Mouse (Mus musculus) kidney, embryonic 15.5 days (tissue): ENCODE data around the gene Olfr695. TPM values are rescaled to one million over a fixed set of nuclear protein-coding genes. Genes with fewer than 3 reads are reported as not detected.
"Not testable (repeated sequence)": the region's sequence is repeated elsewhere in the genome, so short reads cannot be mapped to it uniquely, and the experiment has no call there.

Experiments used
- ATAC-seq: fragments of 200-750 bp; cut with Nextera tagmentation; replicated peaks from 2 replicates; pipeline ENCODE4 v1.8.0; 2017; ENCODE audit warnings: moderate TSS enrichment; ENCODE audit not compliant: low FRiP score
- H3K27ac ChIP-seq: fragments of 300-500 bp; sonication (generic); 2 replicates; pipeline ENCODE4 v1.5.1; 2015; ENCODE audit warnings: mild to moderate bottlenecking, inconsistent platforms
- H3K27me3 ChIP-seq: fragments of 300-500 bp; sonication (generic); 2 replicates; pipeline ENCODE4 v1.6.1; 2015; ENCODE audit warnings: inconsistent platforms
- H3K36me3 ChIP-seq: fragments of 300-500 bp; sonication (generic); 2 replicates; pipeline ENCODE4 v1.6.1; 2015; ENCODE audit warnings: inconsistent platforms
- H3K4me1 ChIP-seq: fragments of 300-500 bp; sonication (generic); 2 replicates; pipeline ENCODE4 v1.6.1; 2015; ENCODE audit warnings: inconsistent platforms
- H3K4me2 ChIP-seq: fragments of 300-500 bp; sonication (generic); 2 replicates; pipeline ENCODE4 v1.6.1; 2015; ENCODE audit warnings: moderate library complexity, mild to moderate bottlenecking, inconsistent platforms
- H3K4me3 ChIP-seq: fragments of 300-500 bp; sonication (generic); replicated peaks from 2 replicates; pipeline ENCODE4 v1.5.1; 2015; ENCODE audit warnings: mild to moderate bottlenecking, inconsistent platforms
- H3K9ac ChIP-seq: fragments of 300-500 bp; sonication (generic); 2 replicates; pipeline ENCODE4 v1.6.1; 2015; ENCODE audit warnings: mild to moderate bottlenecking, inconsistent platforms
- H3K9me3 ChIP-seq: fragments of 300-500 bp; sonication (generic); replicated peaks from 2 replicates; pipeline ENCODE4 v1.6.1; 2016; ENCODE audit warnings: inconsistent platforms
- whole genome bisulfite sequencing: fragments of 180-500 bp; shearing (Covaris S2); methylation state at CpG from one replicate; pipeline ENCODE4 v1.1.7; 2015; ENCODE audit warnings: mixed read lengths; 5-methylcytosine and 5-hydroxymethylcytosine counted together
- polyA plus RNA-seq: library from polyadenylated mRNA; unstranded; fragments of >200 nt; fragmentation: Nextera tagmentation; extraction: Ambion mirVana; gene quantifications from 2 replicates; pipeline ENCODE4 v1.2.1, GENCODE M21; 2015

The Olfr695 gene
- polyA plus RNA-seq = not detected in 2 replicates

DNA sequence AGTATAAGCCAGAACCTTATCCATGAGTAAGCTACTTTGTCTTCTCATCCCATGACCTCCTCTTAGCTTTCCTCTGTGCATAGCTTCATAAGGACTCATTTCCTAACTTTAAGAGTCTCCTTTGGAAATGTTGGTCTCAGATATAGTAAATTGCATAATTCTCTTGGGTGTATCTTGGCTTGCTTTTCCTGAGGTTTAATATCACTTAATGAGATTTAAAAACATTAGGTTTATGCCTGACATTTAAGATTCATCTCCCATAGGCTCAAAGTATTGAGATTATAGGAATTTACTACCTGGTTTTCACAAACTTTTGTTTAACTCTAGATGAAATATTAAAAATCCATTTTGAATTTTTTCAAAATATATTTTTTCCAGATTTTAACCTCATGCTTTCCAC, at the start of gene Olfr695:
TSS of gene Olfr695 (minus strand) at position 101 of the 400 bp plus-strand sequence.
- Histone ChIP-seq H3K36me3 (no peaks in the 10 kb centered on the region), H3K27ac (no peak within 1 kb of the TSS), H3K27me3 (no peaks in the 10 kb centered on the region), H3K4me3 (no peak within 1 kb of the TSS), H3K4me1 (no peaks in the 10 kb centered on the region), H3K9me3 (no peaks in the 10 kb centered on the region), H3K4me2 (no peak within 1 kb of the TSS), H3K9ac (no peak within 1 kb of the TSS)
- ATAC-seq = no peak

- not testable (repeated sequence) for H3K27ac ChIP-seq, H3K4me1 ChIP-seq, H3K4me3 ChIP-seq, H3K27me3 ChIP-seq, H3K9me3 ChIP-seq, H3K4me2 ChIP-seq, ATAC-seq, H3K9ac ChIP-seq, H3K36me3 ChIP-seq
- 97% methylated on average over 2 of the region's 2 CpGs for WGBS
Measured at GRCm38 (mm10) chr7:106761008-106761407, 44.8 kb upstream of the Olfr695 start.

DNA sequence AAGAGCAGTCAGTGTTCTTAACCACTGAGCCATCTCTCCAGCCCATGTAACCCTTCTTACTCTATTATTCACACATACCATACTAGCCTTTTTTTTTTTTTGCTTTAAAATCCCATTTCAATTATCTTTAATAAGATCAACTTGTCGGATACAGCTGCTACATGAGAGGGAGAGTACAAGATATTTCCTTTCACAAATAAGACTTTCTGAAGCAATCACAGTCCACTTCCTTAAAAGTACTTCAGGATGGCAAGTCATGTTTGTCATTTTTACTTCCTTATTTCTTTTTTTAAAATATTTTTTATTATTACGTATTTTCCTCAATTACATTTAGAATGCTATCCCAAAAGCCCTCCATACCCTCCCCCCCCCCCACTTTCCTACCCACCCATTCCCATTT, 42.6 kb upstream of the Olfr695 start:
- Histone ChIP-seq H3K9me3 (no peaks in the 10 kb centered on the region), H3K9ac (no peak overlapping the region), H3K4me1 (no peaks in the 10 kb centered on the region), H3K4me3 (no peak overlapping the region), H3K4me2 (no peak overlapping the region), H3K27ac (no peak overlapping the region), H3K36me3 (no peaks in the 10 kb centered on the region), H3K27me3 (no peaks in the 10 kb centered on the region)
- WGBS = 77% methylated on average over 2 of the region's 2 CpGs
- ATAC-seq = no peak

DNA sequence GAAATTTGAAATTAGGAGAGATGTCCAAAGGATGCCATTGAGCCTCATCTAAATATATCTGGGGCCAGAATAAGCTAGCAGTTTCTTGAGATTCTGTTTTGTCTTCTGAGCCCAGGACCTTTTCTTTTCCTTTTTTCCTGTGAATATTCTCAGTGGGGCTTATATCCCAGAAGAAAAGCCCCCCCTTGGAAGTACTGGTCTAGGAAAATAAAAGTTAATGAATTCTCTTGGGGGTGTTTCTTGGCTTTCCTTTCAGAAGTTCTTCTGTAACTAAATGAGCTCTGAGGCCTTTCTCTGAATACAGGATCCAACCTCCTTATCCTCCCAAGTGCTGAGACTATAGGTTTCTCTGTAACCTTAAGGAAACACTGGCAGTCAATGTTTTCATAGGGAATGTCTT, 39.1 kb upstream of the Olfr695 start, which contains the start of gene Olfr698:
TSS of gene Olfr698 (minus strand) at position 101 of the 400 bp plus-strand sequence.
- Histone ChIP-seq H3K27me3 (no peaks in the 10 kb centered on the region), H3K36me3 (no peaks in the 10 kb centered on the region), H3K4me1 (no peaks in the 10 kb centered on the region), H3K9me3 (no peaks in the 10 kb centered on the region), H3K9ac (no peak within 1 kb of the TSS), H3K27ac (no peak within 1 kb of the TSS), H3K4me2 (no peak within 1 kb of the TSS), H3K4me3 (no peak within 1 kb of the TSS)
- no peak for ATAC-seq

GRCm38 (mm10) chr7:106745811-106746210, 29.6 kb upstream of the Olfr695 start:
- Histone ChIP-seq H3K27ac (no peak overlapping the region), H3K27me3 (no peaks in the 10 kb centered on the region), H3K36me3 (no peaks in the 10 kb centered on the region), H3K4me2 (no peak overlapping the region), H3K9ac (no peak overlapping the region), H3K4me3 (no peak overlapping the region), H3K9me3 (no peaks in the 10 kb centered on the region), H3K4me1 (no peaks in the 10 kb centered on the region)
- ATAC-seq = no peak
- WGBS = 92% methylated on average over 5 of the region's 5 CpGs

- H3K4me2 ChIP-seq = no peak within 1 kb of the TSS
- no peaks in the 10 kb centered on the region for H3K36me3 ChIP-seq
- no peaks in the 10 kb centered on the region for H3K9me3 ChIP-seq
- H3K27me3 ChIP-seq = no peaks in the 10 kb centered on the region
- H3K4me3 ChIP-seq = no peak within 1 kb of the TSS
- no peak within 1 kb of the TSS for H3K9ac ChIP-seq
- no peak for ATAC-seq
- H3K4me1 ChIP-seq = no peaks in the 10 kb centered on the region
- H3K27ac ChIP-seq = no peak within 1 kb of the TSS
- WGBS = 73% methylated on average over 1 of the region's 1 CpGs
Measured at GRCm38 (mm10) chr7:106742343-106742742, 26.1 kb upstream of the Olfr695 start, which contains the start of gene Olfr697. Gene Olfr697 (minus strand): TSS chr7:106742443.

- ATAC-seq = no peak
- no peaks in the 10 kb centered on the region for H3K4me1 ChIP-seq
Measured at GRCm38 (mm10) chr7:106737028-106737427, 20.8 kb upstream of the Olfr695 start.

GRCm38 (mm10) chr7:106733717-106734116, 17.5 kb upstream of the Olfr695 start:
- Histone ChIP-seq H3K4me2 (no peak overlapping the region), H3K4me1 (no peaks in the 10 kb centered on the region), H3K27me3 (no peaks in the 10 kb centered on the region), H3K27ac (no peak overlapping the region), H3K36me3 (no peaks in the 10 kb centered on the region), H3K9me3 (no peaks in the 10 kb centered on the region), H3K4me3 (no peak overlapping the region), H3K9ac (no peak overlapping the region)
- 37% methylated on average over 2 of the region's 2 CpGs for WGBS
- no peak for ATAC-seq

More at GRCm38 (mm10) chr7:106737028-106737427, 20.8 kb upstream of the Olfr695 start:
- H3K4me3 ChIP-seq = no peak overlapping the region
- no peak overlapping the region for H3K9ac ChIP-seq
- no peaks in the 10 kb centered on the region for H3K27me3 ChIP-seq
- H3K36me3 ChIP-seq = no peaks in the 10 kb centered on the region
- no peak overlapping the region for H3K4me2 ChIP-seq
- no peak overlapping the region for H3K27ac ChIP-seq
- H3K9me3 ChIP-seq = no peaks in the 10 kb centered on the region

GRCm38 (mm10) chr7:106725654-106726053, 9.5 kb upstream of the Olfr695 start:
- H3K27me3 ChIP-seq = not testable (repeated sequence)

GRCm38 (mm10) chr7:106711463-106711862, 4.7 kb downstream of the Olfr695 start:
- Histone ChIP-seq H3K4me2 (no peak overlapping the region), H3K27me3 (no peaks in the 10 kb centered on the region), H3K27ac (no peak overlapping the region), H3K9ac (no peak overlapping the region), H3K4me1 (no peaks in the 10 kb centered on the region), H3K4me3 (no peak overlapping the region), H3K9me3 (no peaks in the 10 kb centered on the region), H3K36me3 (no peaks in the 10 kb centered on the region)
- WGBS = 88% methylated on average over 6 of the region's 6 CpGs
- ATAC-seq = no peak

More at GRCm38 (mm10) chr7:106725654-106726053, 9.5 kb upstream of the Olfr695 start:
- ATAC-seq, H3K27ac ChIP-seq, H3K4me2 ChIP-seq, H3K36me3 ChIP-seq, H3K4me3 ChIP-seq, H3K9me3 ChIP-seq, H3K4me1 ChIP-seq, H3K9ac ChIP-seq: not testable (repeated sequence)
- WGBS = 83% methylated on average over 2 of the region's 2 CpGs

DNA sequence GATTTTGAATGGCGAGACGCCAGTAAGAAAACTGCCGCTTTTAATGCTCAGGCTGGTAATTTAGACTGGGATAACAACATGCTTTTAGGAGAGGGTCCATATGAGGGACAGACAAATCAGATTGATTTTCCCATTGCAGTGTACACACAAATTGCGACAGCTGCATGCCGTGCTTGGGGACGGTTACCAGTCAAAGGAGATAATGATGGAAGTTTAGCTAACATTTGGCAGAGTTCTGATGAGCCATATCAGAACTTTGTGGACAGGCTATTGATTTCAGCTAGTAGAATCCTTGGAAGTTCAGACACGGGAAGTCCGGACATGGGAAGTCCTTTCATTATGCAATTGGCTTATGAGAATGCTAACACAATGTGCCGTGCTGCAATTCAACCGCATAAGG, 8.5 kb downstream of the Olfr695 start:
- not testable (repeated sequence) for H3K4me2 ChIP-seq, H3K27me3 ChIP-seq, H3K4me3 ChIP-seq, H3K9me3 ChIP-seq, H3K4me1 ChIP-seq, H3K36me3 ChIP-seq, ATAC-seq, H3K27ac ChIP-seq, H3K9ac ChIP-seq
- WGBS = 77% methylated on average over 10 of the region's 10 CpGs

DNA sequence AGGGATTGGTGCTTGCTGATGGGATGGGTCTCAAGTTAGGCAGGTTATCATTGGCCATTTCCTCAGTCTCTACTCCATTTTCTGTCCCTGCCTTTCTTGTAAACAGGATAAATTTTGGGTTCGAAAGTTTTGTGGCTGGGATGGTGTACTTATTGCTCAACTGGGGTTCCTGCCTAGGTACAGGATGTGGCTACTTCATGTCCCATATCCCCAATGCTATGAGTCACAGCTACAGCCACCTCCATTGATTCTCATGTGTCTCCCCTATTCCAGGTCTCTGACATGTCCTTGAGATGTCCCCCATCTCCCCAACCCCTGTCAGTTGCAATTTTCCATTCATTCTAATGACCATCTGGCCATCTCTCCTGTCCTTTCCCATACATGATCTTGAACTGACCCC, 19.3 kb downstream of the Olfr695 start:
- Histone ChIP-seq H3K27ac (no peak overlapping the region), H3K36me3 (no peaks in the 10 kb centered on the region)
- 94% methylated on average over 1 of the region's 1 CpGs for WGBS

DNA sequence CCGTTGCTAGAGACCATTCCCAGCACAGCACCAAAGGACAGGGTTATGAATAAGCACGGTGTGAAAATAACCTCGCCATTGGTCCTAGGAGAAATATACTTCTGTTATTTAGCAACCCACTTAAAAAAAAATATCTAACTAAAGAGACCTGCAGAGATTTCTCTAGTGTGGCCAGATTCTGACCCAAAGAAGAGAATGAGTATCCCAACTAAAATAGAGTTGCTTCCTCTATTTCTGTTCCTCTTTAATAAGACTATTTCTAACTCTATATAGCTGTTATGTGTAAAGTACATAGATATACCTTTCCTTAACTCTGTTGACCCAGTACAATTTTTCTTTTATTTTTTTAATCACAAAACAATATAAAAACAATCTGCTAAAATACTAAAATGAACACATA, 23.2 kb downstream of the Olfr695 start:
- no peaks in the 10 kb centered on the region for H3K27me3 ChIP-seq
- H3K36me3 ChIP-seq = no peaks in the 10 kb centered on the region
- H3K27ac ChIP-seq = no peak overlapping the region
- no peaks in the 10 kb centered on the region for H3K9me3 ChIP-seq
- 88% methylated on average over 3 of the region's 3 CpGs for WGBS
- no peaks in the 10 kb centered on the region for H3K4me1 ChIP-seq
- H3K4me2 ChIP-seq = no peak overlapping the region
- no peak overlapping the region for H3K4me3 ChIP-seq
- H3K9ac ChIP-seq = no peak overlapping the region
- no peak for ATAC-seq

More for the DNA sequence above, 19.3 kb downstream of the Olfr695 start:
- Histone ChIP-seq H3K4me1 (no peaks in the 10 kb centered on the region), H3K4me3 (no peak overlapping the region), H3K9me3 (no peaks in the 10 kb centered on the region), H3K9ac (no peak overlapping the region), H3K27me3 (no peaks in the 10 kb centered on the region), H3K4me2 (no peak overlapping the region)
- ATAC-seq = no peak
